Mouse (Mus musculus) kidney, embryonic 14.5 days (tissue): ENCODE results near the gene Tspan12. TPM values are rescaled to one million over a fixed set of nuclear protein-coding genes. Genes with fewer than 3 reads are reported as not detected.
"Not testable (repeated sequence)": the region's sequence is repeated elsewhere in the genome, so short reads cannot be mapped to it uniquely, and the experiment has no call there.

Experiments used
- ATAC-seq: fragments of 200-750 bp; cut with Nextera tagmentation; 2 replicates; pipeline ENCODE4 v1.8.0; 2017; ENCODE audit warnings: moderate number of reproducible peaks, mild to moderate bottlenecking, moderate TSS enrichment, moderate library complexity; ENCODE audit not compliant: low FRiP score, low TSS enrichment
- H3K27ac ChIP-seq: fragments of 300-500 bp; sonication (generic); 2 replicates; pipeline ENCODE4 v1.5.1; 2014; ENCODE audit warnings: low read depth, mild to moderate bottlenecking, low read length, moderate library complexity, mixed read lengths
- H3K27me3 ChIP-seq: fragments of 300-500 bp; sonication (generic); 2 replicates; pipeline ENCODE4 v1.6.1; 2014; ENCODE audit warnings: mild to moderate bottlenecking, low read length; ENCODE audit not compliant: control insufficient read depth, insufficient read depth
- H3K36me3 ChIP-seq: fragments of 300-500 bp; sonication (generic); 2 replicates; pipeline ENCODE4 v1.6.1; 2014; ENCODE audit warnings: low read length, mixed read lengths; ENCODE audit not compliant: control insufficient read depth, insufficient read depth
- H3K4me1 ChIP-seq: fragments of 300-500 bp; sonication (generic); 2 replicates; pipeline ENCODE4 v1.6.1; 2014; ENCODE audit warnings: low read length, mixed read lengths; ENCODE audit not compliant: control insufficient read depth, insufficient read depth
- H3K4me2 ChIP-seq: fragments of 300-500 bp; sonication (generic); replicated peaks from 2 replicates; pipeline ENCODE4 v1.6.1; 2014; ENCODE audit warnings: low read depth, mild to moderate bottlenecking, low read length
- H3K4me3 ChIP-seq: fragments of 300-500 bp; sonication (generic); 2 replicates; pipeline ENCODE4 v1.5.1; 2014; ENCODE audit warnings: mild to moderate bottlenecking, low read length
- H3K9ac ChIP-seq: fragments of 300-500 bp; sonication (generic); 2 replicates; pipeline ENCODE4 v1.6.1; 2014; ENCODE audit warnings: low read depth, mild to moderate bottlenecking, low read length, moderate library complexity
- H3K9me3 ChIP-seq: fragments of 300-500 bp; sonication (generic); 2 replicates; pipeline ENCODE4 v1.6.1; 2016; ENCODE audit warnings: low read length; ENCODE audit not compliant: control insufficient read depth
- WGBS: fragments of 180-500 bp; shearing (Covaris S2); extraction: QIAGEN DNeasy Blood & Tissue Kit; methylation state at CpG from one replicate; pipeline ENCODE4 v1.1.7; 2014; 5-methylcytosine and 5-hydroxymethylcytosine counted together
- polyA plus RNA-seq: library from polyadenylated mRNA; unstranded; fragments of >200 nt; fragmentation: Nextera tagmentation; extraction: Ambion mirVana; gene quantifications from 2 replicates; pipeline ENCODE4 v1.2.1, GENCODE M21; 2014

Tspan12 gene
- 52.2 and 61.8 TPM in 2 replicates for polyA plus RNA-seq

- peak within 1 kb of the TSS; percentile 72 for H3K4me3 ChIP-seq
- H3K27me3 ChIP-seq: no peaks in the 10 kb centered on the region
- WGBS: under 1% methylated on average over 13 of the region's 13 CpGs
- H3K4me2 ChIP-seq: peak within 1 kb of the TSS; percentile 49
- no peak; the same call in 1 of the 2 replicates for ATAC-seq
- no peaks in the 10 kb centered on the region for H3K9me3 ChIP-seq
- H3K4me1 ChIP-seq: peaks cover 4% of the 10 kb centered on the region; the same call in 1 of the 2 replicates
- H3K36me3 ChIP-seq: no peaks in the 10 kb centered on the region
- H3K9ac ChIP-seq: peak within 1 kb of the TSS; percentile 77
- H3K27ac ChIP-seq: peak within 1 kb of the TSS; percentile 91
Observed at GRCm38 (mm10) chr6:21852344-21852785, at the start of gene Tspan12. Gene Tspan12 (minus strand): TSS chr6:21852515.

DNA sequence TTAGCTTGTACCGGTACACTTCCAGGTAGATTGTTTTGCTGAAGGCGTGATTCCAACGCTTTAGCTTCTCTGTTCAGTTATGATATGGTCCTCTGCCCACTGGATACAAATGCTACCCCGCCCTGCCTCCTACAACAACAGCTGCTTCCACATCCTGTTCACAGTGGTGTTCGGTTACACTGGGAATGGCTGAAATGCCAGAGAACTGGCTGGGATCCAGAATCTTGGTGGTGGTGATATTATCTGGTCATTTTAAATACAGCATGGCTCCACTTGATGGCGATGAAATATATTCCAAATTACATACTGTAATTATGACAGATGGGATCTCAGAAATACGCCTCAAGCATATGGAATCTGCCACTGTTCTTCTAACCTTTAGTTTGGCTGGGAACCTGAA lies 42.1 kb upstream of the Tspan12 start:
- Histone ChIP-seq H3K9ac (no peak overlapping the region), H3K4me2 (no peak overlapping the region)
- 39% methylated on average over 7 of the region's 7 CpGs for WGBS

DNA sequence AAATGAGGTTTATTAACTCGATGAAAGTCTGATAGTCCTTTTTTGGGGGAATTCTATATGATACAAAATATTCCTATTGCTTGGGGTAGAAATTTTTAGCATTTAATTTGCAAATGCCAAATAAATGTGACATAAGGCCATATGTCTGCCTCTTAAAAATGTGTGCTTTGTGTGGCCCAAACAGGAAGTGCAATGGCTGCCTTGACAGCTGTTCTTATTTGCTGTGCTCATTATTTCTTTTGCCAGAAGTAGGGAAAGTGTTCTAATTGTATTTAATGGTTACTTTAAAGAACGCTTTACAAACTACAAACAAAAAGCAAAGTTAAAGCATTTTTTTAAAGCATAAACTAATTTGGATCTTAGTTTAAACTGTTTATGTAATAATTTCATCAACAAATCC lies 36.8 kb upstream of the Tspan12 start:
- H3K4me3 ChIP-seq: no peak overlapping the region
- no peaks in the 10 kb centered on the region for H3K9me3 ChIP-seq
- WGBS: 83% methylated on average over 2 of the region's 2 CpGs
- peaks cover under 1% of the 10 kb centered on the region; the same call in 1 of the 2 replicates for H3K4me1 ChIP-seq
- no peaks in the 10 kb centered on the region for H3K36me3 ChIP-seq
- no peak overlapping the region for H3K4me2 ChIP-seq
- H3K9ac ChIP-seq: no peak overlapping the region
- no peaks in the 10 kb centered on the region for H3K27me3 ChIP-seq
- no peak overlapping the region for H3K27ac ChIP-seq
- no peak for ATAC-seq

More for the DNA sequence above, 42.1 kb upstream of the Tspan12 start:
- H3K27ac ChIP-seq: no peak overlapping the region
- H3K4me3 ChIP-seq: no peak overlapping the region
- no peaks in the 10 kb centered on the region for H3K27me3 ChIP-seq
- no peaks in the 10 kb centered on the region for H3K9me3 ChIP-seq
- ATAC-seq: peak; percentile 86; the same call in 1 of the 2 replicates
- H3K4me1 ChIP-seq: peaks cover 6% of the 10 kb centered on the region; the same call in 1 of the 2 replicates
- H3K36me3 ChIP-seq: no peaks in the 10 kb centered on the region

DNA sequence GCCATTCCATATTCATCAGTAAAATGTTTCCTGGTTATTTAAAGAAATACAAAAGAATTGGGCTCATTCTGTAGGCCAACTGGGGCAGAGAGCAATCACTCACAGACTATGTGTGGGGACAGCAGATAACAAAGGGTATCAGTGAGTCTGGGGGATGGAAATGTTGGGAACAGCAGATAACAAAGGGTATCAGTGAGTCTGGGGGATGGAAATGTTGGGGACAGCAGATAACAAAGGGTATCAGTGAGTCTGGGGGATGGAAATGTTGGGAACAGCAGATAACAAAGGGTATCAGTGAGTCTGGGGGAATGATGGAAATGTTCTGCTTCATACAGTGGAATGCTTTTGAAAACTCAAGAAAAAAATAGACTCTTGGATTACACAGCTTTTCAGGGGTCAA lies 35.7 kb upstream of the Tspan12 start:
- H3K27ac ChIP-seq, H3K4me1 ChIP-seq, H3K36me3 ChIP-seq, H3K4me2 ChIP-seq, H3K9me3 ChIP-seq, ATAC-seq, H3K27me3 ChIP-seq, H3K4me3 ChIP-seq, H3K9ac ChIP-seq: not testable (repeated sequence)

- Histone ChIP-seq H3K9me3 (no peaks in the 10 kb centered on the region), H3K36me3 (no peaks in the 10 kb centered on the region), H3K27ac (no peak overlapping the region), H3K9ac (no peak overlapping the region), H3K27me3 (no peaks in the 10 kb centered on the region), H3K4me2 (no peak overlapping the region), H3K4me3 (no peak overlapping the region), H3K4me1 (no peaks in the 10 kb centered on the region)
- 50% methylated on average over 6 of the region's 6 CpGs for WGBS
- no peak for ATAC-seq
Observed at GRCm38 (mm10) chr6:21879496-21879895, 27.2 kb upstream of the Tspan12 start.

DNA sequence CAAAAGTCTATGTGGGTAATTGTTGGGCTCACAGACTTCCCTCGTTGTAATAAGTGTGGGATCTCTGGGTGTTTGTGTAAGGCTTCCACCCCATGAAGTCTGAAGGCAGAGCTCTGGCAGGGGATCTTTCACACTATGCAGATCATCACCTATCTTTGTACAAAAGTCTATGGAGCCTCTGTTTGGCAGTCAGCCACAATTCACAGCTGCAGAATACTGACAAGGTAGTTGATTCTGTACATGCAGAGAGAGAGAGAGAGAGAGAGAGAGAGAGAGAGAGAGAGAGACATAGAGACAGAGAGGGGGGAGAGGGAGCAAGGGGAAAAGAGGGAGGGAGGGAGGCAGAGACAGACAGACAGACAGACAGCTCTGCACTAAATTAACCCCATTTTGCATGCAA lies 15.0 kb upstream of the Tspan12 start:
- Histone ChIP-seq H3K4me3 (no peak overlapping the region), H3K4me1 (0 out of 2 replicates have a peak, but pooled peaks cover 2% of the 10 kb centered on the region), H3K9me3 (no peaks in the 10 kb centered on the region), H3K9ac (no peak overlapping the region), H3K27me3 (no peaks in the 10 kb centered on the region), H3K36me3 (no peaks in the 10 kb centered on the region), H3K27ac (no peak overlapping the region), H3K4me2 (no peak overlapping the region)
- 63% methylated on average over 1 of the region's 1 CpGs for WGBS
- no peak for ATAC-seq

- Histone ChIP-seq H3K9me3 (no peaks in the 10 kb centered on the region), H3K9ac (no peak overlapping the region), H3K4me3 (no peak overlapping the region), H3K4me1 (0 out of 2 replicates have a peak, but pooled peaks cover 2% of the 10 kb centered on the region), H3K27ac (no peak overlapping the region), H3K36me3 (no peaks in the 10 kb centered on the region), H3K4me2 (no peak overlapping the region), H3K27me3 (no peaks in the 10 kb centered on the region)
- ATAC-seq: no peak
- WGBS: 45% methylated on average over 8 of the region's 8 CpGs
Observed at GRCm38 (mm10) chr6:21864179-21864578, 11.9 kb upstream of the Tspan12 start.

GRCm38 (mm10) chr6:21863561-21863960 lies 11.2 kb upstream of the Tspan12 start:
- no peak overlapping the region for H3K9ac ChIP-seq
- H3K4me3 ChIP-seq: no peak overlapping the region
- 0 out of 2 replicates have a peak, but pooled peaks cover 2% of the 10 kb centered on the region for H3K4me1 ChIP-seq
- H3K27me3 ChIP-seq: no peaks in the 10 kb centered on the region
- H3K36me3 ChIP-seq: no peaks in the 10 kb centered on the region
- H3K4me2 ChIP-seq: no peak overlapping the region
- 11% methylated on average over 1 of the region's 1 CpGs for WGBS
- no peaks in the 10 kb centered on the region for H3K9me3 ChIP-seq
- no peak overlapping the region for H3K27ac ChIP-seq
- no peak for ATAC-seq

DNA sequence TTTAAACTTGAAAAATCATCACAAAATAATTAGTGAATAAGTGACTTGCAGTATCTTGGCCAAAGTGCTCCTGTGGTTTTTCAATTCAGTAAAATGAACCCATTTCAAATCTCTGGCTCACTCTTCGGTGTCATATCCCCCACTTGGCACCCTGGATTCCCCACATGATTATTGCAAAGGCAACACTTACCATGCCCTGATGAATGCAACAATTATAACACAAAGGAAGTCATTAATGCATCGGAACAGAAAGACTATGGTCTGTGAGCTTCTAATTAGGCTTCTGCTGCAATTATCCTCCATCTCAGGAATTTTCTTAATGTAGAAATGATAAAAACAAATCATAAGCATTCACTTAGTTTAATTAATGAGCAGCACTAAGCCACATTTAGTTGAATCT lies 9.0 kb upstream of the Tspan12 start:
- H3K9me3 ChIP-seq: no peaks in the 10 kb centered on the region
- no peak for ATAC-seq
- H3K36me3 ChIP-seq: no peaks in the 10 kb centered on the region
- H3K4me2 ChIP-seq: no peak overlapping the region
- H3K4me3 ChIP-seq: no peak overlapping the region
- peaks cover 4% of the 10 kb centered on the region; the same call in 1 of the 2 replicates for H3K27me3 ChIP-seq
- H3K27ac ChIP-seq: no peak overlapping the region
- 84% methylated on average over 2 of the region's 2 CpGs for WGBS
- H3K4me1 ChIP-seq: 0 out of 2 replicates have a peak, but pooled peaks cover 2% of the 10 kb centered on the region
- no peak overlapping the region for H3K9ac ChIP-seq
